Mouse (Mus musculus): ENCODE measurements around the gene Zfpm1.

Zfpm1 gene

DNA sequence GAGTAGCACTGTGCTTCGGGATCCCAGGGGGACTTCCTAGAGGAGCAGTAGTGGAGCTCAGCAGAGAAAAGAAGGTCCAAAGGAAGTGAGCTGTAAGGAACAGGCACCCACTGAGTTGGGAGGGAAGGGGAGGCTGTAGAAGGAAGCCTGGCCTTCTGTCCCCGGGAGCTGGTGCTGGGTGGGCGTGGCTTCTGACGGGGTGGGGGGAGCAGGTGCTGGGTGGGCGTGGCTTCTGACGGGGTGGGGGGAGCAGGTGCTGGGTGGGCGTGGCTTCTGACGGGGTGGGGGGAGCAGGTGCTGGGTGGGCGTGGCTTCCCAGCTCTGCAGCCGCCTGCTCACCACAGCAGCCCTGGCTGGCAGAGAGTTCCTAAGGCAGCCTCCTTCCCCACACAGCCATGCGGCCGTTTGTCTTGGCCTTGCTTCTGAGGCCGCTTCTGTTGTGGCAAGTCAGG lies 42.0 kb downstream of the Zfpm1 start:
- DNase-seq (ENCODE audit: low spot score in 2 of 2), result peak; percentile 44 to 68

GRCm38 (mm10) chr8:122325196-122325595 lies 43.3 kb downstream of the Zfpm1 start:
- no peak for DNase-seq (ENCODE audit: low spot score in 2 of 2)

DNA sequence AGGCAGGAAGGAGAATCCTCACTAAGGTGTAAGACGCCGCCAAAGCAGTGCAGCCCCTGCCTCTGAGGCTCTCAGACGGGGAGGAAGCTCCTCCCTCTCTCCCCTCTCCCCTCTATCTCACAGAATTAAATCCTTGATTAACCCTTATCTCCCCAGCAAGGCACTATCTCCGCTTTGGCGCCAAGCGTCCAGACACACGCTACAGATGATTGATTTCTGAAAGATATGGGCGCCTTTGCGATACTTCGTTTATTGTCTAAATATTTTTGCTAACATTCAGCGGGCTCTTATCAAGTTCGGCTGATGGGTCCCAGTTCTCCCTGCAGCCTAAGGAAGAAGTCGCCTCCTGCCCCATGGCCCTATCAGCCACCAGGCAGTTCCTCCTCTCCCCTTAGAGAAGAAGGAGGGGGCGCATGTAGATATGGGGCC lies 44.2 kb downstream of the Zfpm1 start:
- DNase-seq (ENCODE audit: low spot score in 2 of 2), result no peak

DNA sequence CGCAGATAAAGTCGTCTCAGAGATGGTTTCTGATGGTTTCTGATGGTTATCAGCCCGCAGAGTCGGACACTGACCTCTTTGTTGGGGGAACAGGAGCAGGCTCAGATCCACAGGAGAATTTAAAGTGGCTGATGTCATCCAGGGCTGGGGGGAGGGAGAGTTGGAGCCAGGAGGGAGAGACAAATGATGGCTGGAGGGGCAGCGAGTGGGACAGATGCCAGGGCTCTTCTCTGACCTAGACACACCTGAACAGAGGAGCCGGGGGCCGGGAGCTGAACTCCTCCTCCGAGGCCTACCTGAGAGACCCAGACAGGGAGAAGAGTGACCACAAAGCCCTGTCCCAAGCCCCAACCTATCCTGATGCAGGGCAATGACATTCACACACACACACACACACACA lies 47.1 kb downstream of the Zfpm1 start:
- DNase-seq (ENCODE audit: low spot score in 2 of 2), result no peak

DNA sequence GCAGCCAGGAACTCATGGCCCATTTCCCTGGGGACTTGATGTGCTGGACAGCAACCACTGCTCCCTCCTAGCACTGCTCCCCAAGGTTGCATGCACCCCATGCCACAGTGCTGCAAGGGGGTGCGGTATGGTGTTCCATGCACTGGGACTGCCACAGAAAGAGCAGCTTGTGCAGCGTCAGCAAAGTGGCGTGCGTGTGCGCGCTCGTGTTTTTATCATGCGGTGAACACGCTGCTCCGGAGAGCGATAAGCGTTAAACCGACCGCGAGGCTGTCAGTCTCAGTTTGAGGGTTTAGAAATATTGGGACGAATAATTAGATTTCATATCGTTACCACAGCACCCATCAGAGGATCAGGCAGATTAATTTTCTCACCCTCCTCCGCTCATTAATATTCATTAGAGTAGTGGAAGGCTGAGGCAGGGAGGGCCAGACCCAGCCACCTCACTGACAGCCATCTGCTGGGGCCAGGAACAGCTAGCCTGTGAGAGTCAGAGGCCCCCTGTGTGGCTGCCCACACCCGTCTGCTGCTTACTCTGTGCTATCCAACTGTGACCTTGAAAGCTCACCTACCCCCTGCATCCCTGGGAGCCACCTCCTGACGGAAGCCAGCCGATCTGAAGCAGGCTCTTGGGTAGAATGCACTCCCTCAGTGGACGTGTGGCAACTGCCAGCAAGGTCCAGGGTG lies 47.8 kb downstream of the Zfpm1 start:
- DNase-seq (ENCODE audit: low spot score in 2 of 2), result peak in 1 of 2 experiments; percentile 49

- DNase-seq (ENCODE audit: low spot score in 2 of 2), result peak in 1 of 2 experiments; percentile 44
These were observed 48.6 kb downstream of the Zfpm1 start for GRCm38 (mm10) chr8:122330446-122331133.

GRCm38 (mm10) chr8:122331134-122331523 lies 49.2 kb downstream of the Zfpm1 start:
- DNase-seq (ENCODE audit: low spot score in 2 of 2), result no peak

DNA sequence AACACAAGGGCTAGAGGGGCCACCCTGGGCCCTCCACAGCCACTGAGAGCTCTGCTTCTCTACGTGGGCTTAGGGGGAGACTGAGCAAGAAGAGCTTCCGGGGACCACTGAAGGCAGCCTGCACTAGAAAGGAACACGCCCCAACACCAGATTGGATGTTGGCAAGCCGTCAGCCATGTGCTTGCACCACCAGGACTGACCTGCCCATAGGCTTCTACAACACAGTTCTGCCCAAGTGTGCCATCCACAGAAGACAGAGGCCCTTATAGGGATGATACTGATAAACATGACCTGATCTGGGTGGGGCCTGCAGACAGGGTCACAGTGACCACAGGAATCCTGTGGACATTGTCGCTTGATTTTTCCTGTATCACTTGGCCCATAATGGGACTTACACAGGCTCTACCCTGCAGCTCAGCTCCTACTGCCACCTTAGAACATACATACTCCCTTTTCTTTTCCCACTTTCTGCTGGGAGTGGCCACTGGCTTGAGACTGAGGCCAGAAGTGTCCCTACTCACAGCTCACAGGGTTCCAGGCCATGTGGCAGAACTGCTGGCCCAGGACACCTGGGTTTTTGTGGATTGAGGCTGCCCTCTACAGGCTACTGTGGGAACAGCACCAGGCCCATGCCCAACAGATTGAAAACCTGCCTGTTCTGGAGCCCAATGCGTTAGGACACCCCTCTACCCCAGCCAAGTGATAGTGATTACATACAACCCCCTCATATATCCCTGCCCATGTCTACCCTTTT lies 51.0 kb downstream of the Zfpm1 start:
- DNase-seq (ENCODE audit: low spot score in 2 of 2), result peak; percentile 86 to 88

GRCm38 (mm10) chr8:122333531-122333930 lies 51.6 kb downstream of the Zfpm1 start:
- DNase-seq (ENCODE audit: low spot score in 2 of 2), result peak in 1 of 2 experiments; percentile 14

DNA sequence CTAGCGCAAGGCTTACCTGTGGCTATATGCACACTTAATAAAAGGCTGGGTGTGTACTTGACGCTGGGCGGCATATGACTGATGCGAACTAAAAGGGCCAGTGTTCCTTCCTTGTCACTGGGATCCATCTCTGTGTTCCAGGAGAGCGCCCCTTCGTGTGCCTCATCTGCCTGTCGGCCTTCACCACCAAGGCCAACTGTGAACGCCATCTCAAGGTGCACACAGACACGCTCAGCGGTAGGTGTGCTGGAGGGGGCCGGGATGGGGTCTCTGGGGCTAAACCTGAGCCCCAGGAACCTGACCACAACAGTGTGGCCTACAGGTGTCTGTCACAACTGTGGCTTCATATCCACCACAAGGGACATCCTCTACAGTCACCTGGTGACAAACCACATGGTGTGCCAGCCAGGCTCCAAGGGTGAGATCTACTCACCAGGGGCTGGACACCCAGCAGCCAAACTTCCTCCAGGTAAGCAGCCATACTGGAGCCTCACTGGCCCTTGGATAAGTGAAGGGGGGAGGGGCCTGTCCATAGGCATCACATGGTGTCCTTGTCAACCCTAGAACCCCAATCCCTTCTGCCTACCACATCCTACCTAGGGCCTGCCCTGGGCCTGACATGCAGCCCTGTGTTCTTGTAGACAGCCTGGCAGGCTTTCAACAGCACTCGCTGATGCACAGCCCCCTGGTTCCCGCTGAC lies 53.0 kb downstream of the Zfpm1 start:
- DNase-seq (ENCODE audit: low spot score in 2 of 2), result peak in 1 of 2 experiments; percentile 15

DNA sequence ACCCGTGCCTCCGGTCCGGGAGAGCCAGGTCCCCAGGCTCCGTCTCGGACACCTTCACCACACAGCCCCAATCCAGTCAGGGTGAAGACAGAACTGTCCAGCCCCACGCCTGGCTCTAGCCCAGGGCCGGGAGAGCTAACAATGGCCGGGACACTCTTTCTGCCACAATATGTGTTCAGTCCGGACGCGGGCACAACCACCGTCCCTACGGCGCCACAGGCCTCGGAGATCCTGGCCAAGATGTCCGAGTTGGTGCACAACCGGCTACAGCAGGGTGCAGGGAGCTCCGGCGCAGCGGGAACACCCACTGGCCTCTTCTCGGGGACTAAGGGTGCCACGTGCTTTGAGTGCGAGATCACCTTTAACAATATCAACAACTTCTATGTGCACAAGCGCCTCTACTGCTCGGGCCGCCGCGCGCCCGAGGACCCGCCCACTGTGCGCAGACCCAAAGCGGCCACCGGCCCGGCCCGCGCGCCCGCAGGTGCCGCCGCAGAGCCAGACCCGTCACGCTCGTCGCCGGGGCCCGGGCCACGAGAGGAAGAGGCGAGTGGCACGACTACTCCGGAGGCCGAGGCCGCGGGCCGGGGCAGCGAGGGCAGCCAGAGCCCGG lies 53.8 kb downstream of the Zfpm1 start:
- DNase-seq (ENCODE audit: low spot score in 2 of 2), result peak in 1 of 2 experiments; percentile 20

DNA sequence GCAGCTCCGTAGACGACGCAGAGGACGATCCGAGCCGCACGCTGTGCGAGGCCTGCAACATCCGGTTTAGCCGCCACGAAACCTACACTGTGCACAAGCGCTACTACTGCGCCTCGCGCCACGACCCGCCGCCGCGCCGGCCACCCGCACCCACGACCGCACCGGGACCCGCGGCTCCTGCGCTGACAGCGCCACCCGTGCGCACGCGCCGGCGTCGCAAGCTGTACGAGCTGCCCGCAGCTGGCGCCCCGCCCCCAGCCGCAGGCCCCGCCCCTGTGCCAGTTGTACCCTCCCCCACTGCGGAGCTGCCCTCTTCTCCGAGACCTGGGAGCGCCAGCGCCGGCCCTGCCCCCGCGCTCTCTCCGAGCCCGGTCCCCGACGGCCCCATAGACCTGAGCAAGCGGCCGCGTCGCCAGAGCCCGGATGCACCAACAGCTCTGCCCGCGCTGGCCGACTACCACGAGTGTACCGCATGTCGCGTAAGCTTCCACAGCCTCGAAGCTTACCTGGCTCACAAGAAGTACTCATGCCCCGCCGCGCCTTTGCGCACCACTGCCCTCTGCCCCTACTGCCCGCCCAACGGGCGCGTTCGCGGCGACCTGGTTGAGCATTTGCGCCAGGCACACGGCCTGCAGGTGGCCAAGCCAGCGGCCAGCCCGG lies 54.4 kb downstream of the Zfpm1 start:
- DNase-seq (ENCODE audit: low spot score in 2 of 2), result peak in 1 of 2 experiments; percentile 27

DNA sequence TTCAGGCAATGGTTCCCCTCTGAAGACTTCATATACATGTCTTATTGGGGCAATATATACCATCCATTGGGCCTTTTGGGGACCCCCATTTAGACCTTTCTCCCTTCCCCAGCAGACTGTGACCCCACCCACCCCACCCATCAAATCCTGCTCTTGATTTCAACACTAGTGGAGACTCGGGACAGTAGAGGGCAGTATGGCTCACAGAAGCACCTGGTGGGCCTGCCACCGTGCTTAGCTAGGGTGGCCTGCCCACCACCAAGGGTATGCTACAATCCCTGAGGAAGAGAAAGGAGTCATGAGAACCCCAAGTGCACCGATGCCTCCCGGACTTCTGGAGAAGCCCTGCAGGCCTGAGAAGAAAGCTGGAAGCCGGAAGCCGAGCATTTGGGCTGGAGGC lies 56.9 kb downstream of the Zfpm1 start:
- peak in 1 of 2 experiments; percentile 34 for DNase-seq (ENCODE audit: low spot score in 2 of 2)

DNA sequence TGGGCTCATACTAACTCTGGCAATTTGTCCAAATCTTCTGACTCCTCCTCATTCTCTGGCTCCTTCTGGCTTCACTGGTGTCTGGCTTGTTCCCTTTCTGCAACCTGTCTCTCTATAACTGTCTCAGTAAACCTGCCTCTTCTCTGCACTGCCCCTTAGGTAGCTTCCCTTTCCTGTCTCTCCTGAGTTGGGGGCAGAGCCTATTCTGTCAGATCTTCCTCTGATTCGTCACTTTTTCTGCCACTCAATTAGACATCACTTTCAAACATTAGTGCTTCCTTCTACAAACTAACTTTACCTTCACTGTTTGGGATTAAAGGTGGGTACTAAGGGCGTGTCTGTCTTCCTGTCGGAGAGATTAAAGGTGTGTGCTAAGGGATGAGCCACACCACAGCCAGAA lies 58.8 kb downstream of the Zfpm1 start:
- DNase-seq (ENCODE audit: low spot score in 2 of 2), result no peak

DNA sequence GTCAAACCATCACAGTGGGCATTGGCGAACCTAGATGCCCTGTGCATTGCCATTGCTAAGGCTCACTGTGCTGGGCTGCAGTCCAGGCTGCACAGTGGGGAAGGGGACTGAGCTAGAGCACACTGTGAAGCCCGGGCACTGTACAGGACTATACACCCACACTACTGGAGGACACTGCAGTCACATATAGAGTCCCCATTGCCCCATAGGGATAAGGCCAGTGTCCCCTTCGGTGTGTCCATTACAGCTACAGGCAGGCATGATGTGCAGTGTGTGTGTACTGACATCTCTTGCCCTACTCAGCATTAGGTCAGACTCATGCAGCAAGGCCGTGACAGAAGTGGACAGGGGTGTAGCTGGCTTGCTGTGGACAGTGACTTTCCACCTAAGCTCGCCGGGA lies 59.8 kb downstream of the Zfpm1 start:
- DNase-seq (ENCODE audit: low spot score in 2 of 2), result peak in 1 of 2 experiments; percentile 15

- DNase-seq (ENCODE audit: low spot score in 2 of 2), result no peak
These were observed 60.4 kb downstream of the Zfpm1 start for GRCm38 (mm10) chr8:122342362-122342761.

DNA sequence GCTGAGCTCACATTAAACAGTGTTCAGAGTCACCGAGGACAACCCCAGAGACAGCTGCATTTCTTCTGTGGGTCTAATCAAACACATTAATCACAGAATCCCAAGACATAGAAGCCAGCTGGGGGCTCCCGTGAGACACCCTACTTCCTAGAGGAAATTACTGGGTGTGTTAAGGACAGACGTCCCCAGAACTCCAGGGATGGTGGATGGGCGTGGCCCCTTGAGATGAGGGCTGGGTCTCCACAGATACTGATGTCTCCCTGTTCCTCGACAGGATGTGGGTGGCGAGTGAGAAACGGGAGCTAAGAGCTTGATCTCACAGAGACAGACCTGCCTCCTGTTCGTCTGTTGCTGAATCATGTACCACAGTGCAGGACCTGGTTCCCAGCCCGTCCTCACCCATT lies 60.9 kb downstream of the Zfpm1 start:
- peak in 1 of 2 experiments; percentile 41 for DNase-seq (ENCODE audit: low spot score in 2 of 2)

DNA sequence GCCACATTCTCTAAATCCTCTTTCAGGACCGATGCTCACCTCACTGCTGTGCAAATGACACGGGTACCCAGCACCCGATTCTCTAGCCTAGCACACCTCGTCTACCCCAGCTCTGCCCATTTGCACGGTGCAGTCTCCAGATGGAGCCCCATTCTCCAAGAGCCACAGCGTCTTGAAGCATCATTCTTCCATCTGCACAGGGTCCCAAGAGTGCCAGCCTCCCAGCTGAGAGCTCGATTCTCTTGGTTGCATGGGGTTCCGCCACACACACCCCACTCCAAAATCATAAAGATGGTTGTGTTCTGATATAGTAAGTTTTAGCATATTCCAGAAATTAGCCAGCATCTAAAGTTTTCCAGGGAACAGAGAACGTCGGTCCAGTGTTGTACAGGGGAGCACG lies 61.4 kb downstream of the Zfpm1 start:
- peak in 1 of 2 experiments; percentile 22 for DNase-seq (ENCODE audit: low spot score in 2 of 2)

- DNase-seq (ENCODE audit: low spot score in 2 of 2), result peak in 1 of 2 experiments; percentile 51
These were observed 61.8 kb downstream of the Zfpm1 start for GRCm38 (mm10) chr8:122343758-122344157.

GRCm38 (mm10) chr8:122344219-122344618 lies 62.3 kb downstream of the Zfpm1 start:
- DNase-seq (ENCODE audit: low spot score in 2 of 2), result peak in 1 of 2 experiments; percentile 29

Data from spleen, postnatal 10 days (tissue).